Mouse (Mus musculus) forebrain, embryonic 13.5 days (tissue): Measurements from ENCODE around the gene Grsf1. TPM values are rescaled to one million over a fixed set of nuclear protein-coding genes. Genes with fewer than 3 reads are reported as not detected.

Experiments used
- polyA plus RNA-seq: library from polyadenylated mRNA; unstranded; fragments of >200 nt; fragmentation: Nextera tagmentation; extraction: Ambion mirVana; gene quantifications from 2 replicates; pipeline ENCODE4 v1.2.1, GENCODE M21; 2015

Gene Grsf1
- polyA plus RNA-seq, 1 experiment from 2014 or later, result 82.7 TPM

Other genes starting within 250 kb of the Grsf1 start
- not detected in 2 replicates for gene Ambn, start 220.2 kb downstream of the Grsf1 start, polyA plus RNA-seq
- not detected in 2 replicates for gene Enam, start 188.2 kb downstream of the Grsf1 start, polyA plus RNA-seq
- gene Jchain, start 148.3 kb downstream of the Grsf1 start, polyA plus RNA-seq, result 0.18 and 0.38 TPM in 2 replicates
- gene Utp3, start 121.7 kb downstream of the Grsf1 start, polyA plus RNA-seq, result 57.2 and 62.9 TPM in 2 replicates
- 192 and 200 TPM in 2 replicates for gene Rufy3, start 111.1 kb downstream of the Grsf1 start, polyA plus RNA-seq
- 14.4 and 14.7 TPM in 2 replicates for gene Mob1b, start 44.7 kb upstream of the Grsf1 start, polyA plus RNA-seq
- 123 and 125 TPM in 2 replicates for gene Dck, start 88.8 kb upstream of the Grsf1 start, polyA plus RNA-seq
- 0.68 and 1.1 TPM in 2 replicates for gene Slc4a4, start 210.6 kb upstream of the Grsf1 start, polyA plus RNA-seq